Mouse (Mus musculus) limb, embryonic 11.5 days (tissue): ENCODE results near the gene Ankrd16. TPM values are rescaled to one million over a fixed set of nuclear protein-coding genes. Genes with fewer than 3 reads are reported as not detected.

ENCODE experiments used
- ATAC-seq: fragments of 200-750 bp; cut with Nextera tagmentation; 2 replicates; pipeline ENCODE4 v1.8.0; 2017; ENCODE audit warnings: low read depth; ENCODE audit not compliant: insufficient number of reproducible peaks, low FRiP score, low TSS enrichment
- DNase-seq: peaks from one replicate; pipeline ENCODE4 v3.0.0-alpha.2; 2015; ENCODE audit warnings: low spot score
- H3K27ac ChIP-seq: fragments of 300-500 bp; sonication (generic); replicated peaks from 2 replicates; pipeline ENCODE4 v1.5.1; 2014; ENCODE audit warnings: low read depth, mild to moderate bottlenecking, low read length
- H3K27me3 ChIP-seq: fragments of 300-500 bp; sonication (generic); 2 replicates; pipeline ENCODE4 v1.6.1; 2014; ENCODE audit warnings: mild to moderate bottlenecking, low read length, mixed read lengths; ENCODE audit not compliant: control insufficient read depth, insufficient read depth
- H3K36me3 ChIP-seq: fragments of 300-500 bp; sonication (generic); 2 replicates; pipeline ENCODE4 v1.6.1; 2014; ENCODE audit warnings: mild to moderate bottlenecking, low read length, moderate library complexity, mixed read lengths; ENCODE audit not compliant: control insufficient read depth, insufficient read depth
- H3K4me1 ChIP-seq: fragments of 300-500 bp; sonication (generic); 2 replicates; pipeline ENCODE4 v1.6.1; 2014; ENCODE audit warnings: low read length, mixed read lengths; ENCODE audit not compliant: control insufficient read depth, insufficient read depth
- H3K4me2 ChIP-seq: fragments of 300-500 bp; sonication (generic); 2 replicates; pipeline ENCODE4 v1.6.1; 2014; ENCODE audit warnings: low read depth, mild to moderate bottlenecking, moderate library complexity; ENCODE audit not compliant: severe bottlenecking
- H3K4me3 ChIP-seq: fragments of 300-500 bp; sonication (generic); 2 replicates; pipeline ENCODE4 v1.5.1; 2014; ENCODE audit warnings: low read depth, low read length
- H3K9ac ChIP-seq: fragments of 300-500 bp; sonication (generic); 2 replicates; pipeline ENCODE4 v1.6.1; 2014; ENCODE audit warnings: mild to moderate bottlenecking, low read length
- H3K9me3 ChIP-seq: fragments of 300-500 bp; sonication (generic); 2 replicates; pipeline ENCODE4 v1.6.1; 2016; ENCODE audit warnings: low read length; ENCODE audit not compliant: control insufficient read depth
- WGBS: fragments of 180-500 bp; shearing (Covaris S2); extraction: QIAGEN DNeasy Blood & Tissue Kit; methylation state at CpG from one replicate; pipeline ENCODE4 v1.1.7; 2014; 5-methylcytosine and 5-hydroxymethylcytosine counted together
- polyA plus RNA-seq: library from polyadenylated mRNA; unstranded; fragments of >200 nt; fragmentation: Nextera tagmentation; extraction: Ambion mirVana; gene quantifications from 2 replicates; pipeline ENCODE4 v1.2.1, GENCODE M21; 2014

Ankrd16 gene
- polyA plus RNA-seq = 29.5 and 29.8 TPM in 2 replicates

DNA sequence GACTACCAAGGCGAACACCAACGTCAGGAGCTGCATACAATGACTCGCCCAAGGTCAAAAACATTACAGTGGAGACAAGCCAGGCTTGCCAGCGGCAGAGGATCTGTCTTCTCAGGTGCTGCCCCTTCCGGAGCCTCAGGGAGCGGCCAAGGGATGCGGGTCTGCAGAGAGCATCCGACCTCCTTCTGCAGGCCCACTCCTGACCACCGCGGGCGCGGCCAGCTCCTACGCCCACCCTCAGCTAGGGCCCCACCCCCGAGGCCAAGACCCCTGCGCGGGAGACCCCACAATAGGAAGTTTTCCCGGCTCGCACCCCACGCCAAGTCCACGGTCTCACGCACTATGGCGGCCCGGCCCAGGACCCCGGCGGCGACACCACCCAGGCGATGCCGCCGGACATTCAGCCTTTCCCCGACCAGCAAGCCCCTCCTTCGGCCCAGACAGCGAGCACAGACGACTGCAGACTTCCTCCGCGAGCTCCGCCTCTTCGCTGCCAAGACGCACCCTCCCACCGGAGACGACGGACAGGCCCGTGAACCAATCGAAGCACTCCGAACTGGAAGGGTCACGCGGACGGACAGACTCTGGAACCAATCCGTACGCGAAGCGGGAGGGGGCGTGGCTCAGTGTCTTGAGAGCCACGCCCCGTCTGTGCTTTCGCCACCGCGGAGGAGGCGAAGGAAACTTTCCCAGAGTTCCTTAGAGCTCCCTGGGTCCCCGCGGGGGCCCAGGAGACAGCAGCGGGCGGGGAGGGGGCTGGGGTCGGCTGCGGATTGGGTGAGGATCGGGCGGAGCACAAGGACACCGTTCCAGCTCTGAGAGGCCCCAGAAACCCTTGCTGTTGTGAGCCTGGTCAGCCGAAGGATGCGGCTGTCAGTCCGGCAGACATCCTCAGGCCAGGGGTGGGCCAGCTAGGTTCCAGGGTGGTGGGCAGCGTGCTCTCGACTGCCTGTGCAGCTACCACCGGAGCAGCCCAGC lies at the start of gene Ankrd16, which contains the start of gene Fbh1:
Ankrd16 (plus strand) TSS at position 786 of the 978 bp plus-strand sequence.
Fbh1 (minus strand) TSS at position 492 of the 978 bp plus-strand sequence.
- ATAC-seq (peak; percentile 98), DNase-seq (peak; percentile 100)
- Histone ChIP-seq H3K27me3 (no peaks in the 10 kb centered on the region), H3K4me1 (peaks cover 10% of the 10 kb centered on the region), H3K4me3 (peak within 1 kb of the TSS; percentile 85), H3K27ac (peak within 1 kb of the TSS; percentile 81), H3K9me3 (no peaks in the 10 kb centered on the region), H3K36me3 (peaks cover 11% of the 10 kb centered on the region), H3K4me2 (peak within 1 kb of the TSS; percentile 78), H3K9ac (peak within 1 kb of the TSS; percentile 77)
- WGBS = under 1% methylated on average over 72 of the region's 73 CpGs

DNA sequence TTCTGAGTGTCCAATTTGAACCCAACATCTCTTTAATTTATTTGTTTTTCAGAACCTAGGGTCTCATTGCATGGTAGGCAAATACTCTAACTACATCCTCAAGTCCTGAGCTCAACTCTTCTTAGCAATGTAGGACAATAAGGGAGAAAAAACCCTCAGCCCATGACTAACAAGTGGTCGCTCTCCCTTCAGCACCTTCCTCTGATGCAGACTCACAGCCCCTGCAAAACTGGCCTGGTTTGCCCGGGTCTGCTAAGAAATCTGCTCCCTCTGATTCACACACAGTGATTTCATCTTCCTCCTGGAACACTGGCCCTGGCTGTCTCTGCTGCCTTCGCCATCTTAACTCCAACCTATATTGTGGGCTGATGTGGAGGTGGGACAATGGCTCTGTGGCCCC lies 48.6 kb upstream of the Ankrd16 start:
- no peaks in the 10 kb centered on the region for H3K36me3 ChIP-seq
- no peak overlapping the region for H3K9ac ChIP-seq
- H3K4me3 ChIP-seq = no peak overlapping the region
- H3K4me1 ChIP-seq = no peaks in the 10 kb centered on the region
- WGBS = 59% methylated on average over 3 of the region's 3 CpGs
- DNase-seq (peak; percentile 44), ATAC-seq (no peak)
- H3K27ac ChIP-seq = no peak overlapping the region
- no peaks in the 10 kb centered on the region for H3K9me3 ChIP-seq
- no peak overlapping the region for H3K4me2 ChIP-seq
- H3K27me3 ChIP-seq = no peaks in the 10 kb centered on the region

DNA sequence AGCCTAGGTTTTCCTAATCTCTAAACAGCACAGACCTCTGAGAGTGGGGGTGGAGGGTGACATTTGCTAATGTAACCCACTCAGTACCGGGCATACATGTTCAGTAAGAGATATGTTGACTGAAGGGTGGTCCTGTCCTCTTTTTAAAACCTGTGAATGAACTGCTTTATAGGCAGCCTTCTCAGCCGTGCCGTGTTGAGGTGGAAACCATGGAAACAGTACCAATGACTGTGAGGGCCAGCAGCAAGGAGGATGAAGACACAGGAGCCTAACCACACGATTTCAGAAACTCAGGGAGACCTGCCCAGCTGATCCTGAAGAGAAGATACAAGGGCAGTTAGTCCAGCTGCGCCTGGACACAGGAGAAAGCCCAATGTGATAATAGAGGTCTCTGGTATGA lies 44.7 kb upstream of the Ankrd16 start:
- H3K4me1 ChIP-seq = no peaks in the 10 kb centered on the region
- DNase-seq (no peak), ATAC-seq (no peak)
- no peak overlapping the region for H3K4me2 ChIP-seq
- no peak overlapping the region for H3K9ac ChIP-seq
- H3K36me3 ChIP-seq = no peaks in the 10 kb centered on the region
- H3K27ac ChIP-seq = no peak overlapping the region
- H3K4me3 ChIP-seq = no peak overlapping the region
- 68% methylated on average over 5 of the region's 5 CpGs for WGBS
- no peaks in the 10 kb centered on the region for H3K9me3 ChIP-seq
- no peaks in the 10 kb centered on the region for H3K27me3 ChIP-seq

DNA sequence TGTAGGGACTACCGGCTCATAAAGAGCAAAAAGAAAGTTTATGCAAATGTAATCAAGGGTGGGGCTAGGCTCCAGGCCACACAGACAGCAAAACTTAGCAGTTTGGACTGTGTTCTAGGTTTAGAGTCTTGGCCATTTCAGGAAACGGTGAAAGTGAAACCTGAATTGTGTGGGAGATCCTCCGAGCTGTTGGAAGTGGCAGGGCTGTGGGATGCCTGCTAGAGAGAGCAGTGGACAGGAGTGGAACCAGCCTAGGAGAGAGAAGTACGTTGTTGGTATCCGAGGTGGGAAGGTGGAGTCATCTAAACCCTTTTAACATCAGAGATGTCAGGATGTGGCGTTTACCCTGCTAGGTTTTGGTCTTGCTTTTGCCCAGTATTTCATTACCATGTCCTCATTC lies 41.8 kb upstream of the Ankrd16 start:
- Histone ChIP-seq H3K27me3 (no peaks in the 10 kb centered on the region), H3K4me1 (no peaks in the 10 kb centered on the region), H3K4me3 (no peak overlapping the region), H3K36me3 (peaks cover 1% of the 10 kb centered on the region; the same call in 1 of the 2 replicates), H3K4me2 (no peak overlapping the region), H3K9me3 (no peaks in the 10 kb centered on the region), H3K9ac (no peak overlapping the region), H3K27ac (no peak overlapping the region)
- 88% methylated on average over 6 of the region's 6 CpGs for WGBS
- no peak for DNase-seq
- ATAC-seq = no peak

DNA sequence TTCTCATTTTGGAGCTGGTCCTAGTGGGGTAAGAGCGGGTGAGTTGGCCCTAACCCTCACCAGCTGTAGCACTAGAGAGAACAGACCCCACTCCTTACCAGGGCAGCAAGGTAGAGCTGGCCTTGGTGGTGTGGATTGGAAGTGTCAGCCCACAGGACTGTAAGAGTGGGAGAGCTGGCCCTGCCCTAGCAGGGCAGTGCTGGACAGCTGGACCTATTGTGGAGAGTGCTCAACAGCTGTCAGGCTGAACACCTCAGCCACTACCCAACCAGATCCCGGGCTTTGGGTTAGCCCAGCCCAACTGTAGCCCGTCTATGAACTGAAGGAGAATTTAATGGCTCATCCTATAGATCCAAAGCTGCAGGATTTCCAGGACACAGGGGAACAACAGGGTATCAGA lies 38.9 kb upstream of the Ankrd16 start:
- no peak overlapping the region for H3K27ac ChIP-seq
- no peak for ATAC-seq
- H3K27me3 ChIP-seq = no peaks in the 10 kb centered on the region
- H3K36me3 ChIP-seq = peaks cover 11% of the 10 kb centered on the region
- WGBS = 90% methylated on average over 3 of the region's 3 CpGs
- no peaks in the 10 kb centered on the region for H3K4me1 ChIP-seq
- no peak for DNase-seq
- no peak overlapping the region for H3K4me2 ChIP-seq
- H3K9ac ChIP-seq = no peak overlapping the region
- H3K4me3 ChIP-seq = no peak overlapping the region
- no peaks in the 10 kb centered on the region for H3K9me3 ChIP-seq

DNA sequence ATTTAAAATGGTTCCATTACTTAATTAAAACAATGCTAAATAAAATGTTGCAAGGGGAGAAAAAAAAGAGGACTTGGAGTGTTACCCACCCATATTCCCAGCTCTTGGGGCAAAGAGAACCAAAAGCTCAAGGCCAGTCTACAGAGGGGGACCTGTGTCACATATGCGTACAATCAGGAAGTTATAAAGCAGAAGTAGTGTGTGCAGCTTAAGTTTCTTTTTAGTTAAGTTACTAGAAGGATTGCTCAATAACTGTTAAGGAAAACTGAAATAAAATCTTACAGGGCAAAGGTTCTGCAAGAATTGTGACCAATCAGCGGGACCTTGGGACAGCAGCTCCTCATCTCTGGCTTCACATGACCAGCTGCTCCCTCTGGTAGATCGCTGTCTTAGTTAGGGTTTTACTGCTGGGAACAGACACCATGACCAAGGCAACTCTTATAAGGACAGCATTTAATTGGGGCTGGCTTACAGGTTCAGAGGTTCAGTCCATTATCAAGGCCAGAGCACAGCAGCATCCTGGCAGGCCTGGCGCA lies 38.1 kb upstream of the Ankrd16 start:
- 92% methylated on average over 4 of the region's 4 CpGs for WGBS
- no peak overlapping the region for H3K27ac ChIP-seq
- H3K4me1 ChIP-seq = no peaks in the 10 kb centered on the region
- H3K9ac ChIP-seq = no peak overlapping the region
- H3K9me3 ChIP-seq = no peaks in the 10 kb centered on the region
- ATAC-seq (no peak), DNase-seq (no peak)
- H3K4me3 ChIP-seq = no peak overlapping the region
- H3K4me2 ChIP-seq = no peak overlapping the region
- H3K27me3 ChIP-seq = no peaks in the 10 kb centered on the region
- H3K36me3 ChIP-seq = peaks cover 11% of the 10 kb centered on the region

DNA sequence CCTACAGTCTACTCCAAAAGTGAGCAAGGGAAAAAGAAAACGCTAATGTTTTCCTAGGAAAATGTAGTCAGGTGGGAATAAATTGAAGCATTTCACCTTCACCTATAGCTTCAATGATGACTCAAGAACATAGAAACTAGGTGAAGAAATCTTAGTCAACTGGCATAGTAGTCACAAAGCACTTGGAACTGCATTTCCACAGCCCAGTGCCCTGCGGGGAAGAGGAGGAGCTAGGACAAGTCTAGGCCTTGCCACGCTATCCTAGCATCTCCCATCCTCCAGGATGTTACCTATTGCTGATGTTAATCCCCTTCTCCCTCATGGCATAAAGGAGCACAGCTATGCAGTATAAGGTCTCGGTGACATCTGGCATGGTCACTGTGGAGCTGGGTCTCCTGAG lies 15.1 kb upstream of the Ankrd16 start:
- H3K4me1 ChIP-seq = no peaks in the 10 kb centered on the region
- H3K36me3 ChIP-seq = peaks cover 8% of the 10 kb centered on the region
- H3K9ac ChIP-seq = no peak overlapping the region
- ATAC-seq (no peak), DNase-seq (no peak)
- no peak overlapping the region for H3K4me2 ChIP-seq
- WGBS = 93% methylated on average over 4 of the region's 4 CpGs
- H3K4me3 ChIP-seq = no peak overlapping the region
- H3K27me3 ChIP-seq = no peaks in the 10 kb centered on the region
- no peaks in the 10 kb centered on the region for H3K9me3 ChIP-seq
- H3K27ac ChIP-seq = no peak overlapping the region

DNA sequence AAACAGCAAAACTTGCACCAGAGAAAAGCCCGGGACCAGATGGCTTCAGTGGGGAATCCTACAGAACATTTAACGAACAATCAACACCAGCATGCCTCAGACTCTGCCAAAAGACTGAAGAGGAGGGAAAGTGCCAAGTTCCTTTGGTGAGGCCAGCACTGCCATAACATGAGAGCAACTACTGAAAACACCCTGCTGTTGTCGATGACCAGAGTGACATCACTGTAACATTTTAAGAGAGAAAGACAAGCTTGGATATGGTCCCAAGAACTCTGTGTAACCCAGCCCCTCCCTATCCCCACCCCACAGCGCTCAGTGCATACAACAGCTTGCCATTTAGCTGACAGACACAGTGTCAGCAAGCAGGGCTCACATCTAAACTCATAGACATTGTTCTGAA lies 12.0 kb upstream of the Ankrd16 start:
- ATAC-seq (no peak), DNase-seq (no peak)
- 91% methylated on average over 4 of the region's 4 CpGs for WGBS
- Histone ChIP-seq H3K27me3 (no peaks in the 10 kb centered on the region), H3K9ac (no peak overlapping the region), H3K4me1 (no peaks in the 10 kb centered on the region), H3K4me3 (no peak overlapping the region), H3K4me2 (no peak overlapping the region), H3K9me3 (no peaks in the 10 kb centered on the region), H3K36me3 (peaks cover 5% of the 10 kb centered on the region), H3K27ac (no peak overlapping the region)
